Mouse (Mus musculus) heart, postnatal 36 days (tissue): Measurements from ENCODE around the gene Gm37240. TPM values are rescaled to one million over a fixed set of nuclear protein-coding genes. Genes with fewer than 3 reads are reported as not detected.
A peak's percentile ranks its signal among the peaks of the same experiment; 100 is the strongest.

Experiments
- DNase-seq, 2 experiments: peaks; one replicate each; pipeline ENCODE4 v3.0.0; 2021 to 2022
- intact Hi-C: fragments of 180-260 bp; cut with DNase I; formaldehyde crosslinking; loops from one replicate; pipeline ENCODE4 v1.15.1; 2025
- total RNA-seq, 2 experiments: library from RNA; stranded (reverse); gene quantifications; 2 replicates each; pipeline ENCODE4 v1.2.3; 2021

The Gm37240 gene
- total RNA-seq, 2 experiments from 2014 or later, result 35.9 to 45.6 TPM

GRCm38 (mm10) chr3:85188364-85188763 lies 699.0 kb downstream of the Gm37240 start:
- intact Hi-C loops, result no loop called here
- no peak for DNase-seq

DNA sequence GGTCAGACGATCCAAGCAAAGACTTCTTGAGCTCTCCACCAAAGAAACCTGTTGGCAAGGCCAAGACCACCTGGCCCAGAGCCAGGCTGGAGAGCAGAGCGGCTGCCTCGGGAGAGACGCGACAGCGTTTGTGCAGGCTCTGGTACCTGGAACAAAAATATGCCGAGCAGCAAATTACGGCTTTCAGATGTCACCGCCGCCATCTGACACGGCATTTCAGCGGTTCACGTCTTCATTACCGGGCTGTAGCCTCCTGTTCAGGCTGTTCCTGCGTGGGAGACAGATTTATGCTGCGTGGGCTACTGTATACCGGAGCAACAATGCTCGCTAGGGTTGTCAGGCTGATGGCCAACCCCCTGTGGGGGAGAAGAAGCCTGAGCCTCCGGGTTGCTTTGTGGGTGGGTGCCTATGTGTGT lies 700.6 kb downstream of the Gm37240 start:
- intact Hi-C loops, result no loop called here
- DNase-seq, result peak in 1 of 2 experiments; percentile 15

DNA sequence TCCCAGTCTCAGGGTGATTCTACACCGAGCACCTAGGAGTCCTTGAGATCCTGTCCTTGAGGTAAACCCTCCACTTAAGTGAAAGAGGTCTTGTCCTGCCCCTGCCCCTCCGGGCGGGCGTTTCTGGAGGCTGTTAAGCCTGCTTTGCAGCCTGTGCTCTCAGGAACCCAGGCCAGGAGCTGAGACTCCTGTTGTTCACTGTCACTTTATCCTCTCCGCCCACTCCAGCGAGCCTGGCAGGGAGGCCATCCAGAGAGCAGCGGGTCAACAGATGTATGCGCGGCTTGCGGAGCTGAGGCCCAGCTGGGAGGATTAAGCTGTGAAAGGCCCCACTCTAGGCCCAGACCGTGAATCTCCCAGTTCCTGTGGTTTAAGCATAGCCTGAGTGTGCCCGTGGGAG lies 701.5 kb downstream of the Gm37240 start:
- intact Hi-C loops, result no loop called here
- no peak for DNase-seq

GRCm38 (mm10) chr3:85184916-85185315 lies 702.4 kb downstream of the Gm37240 start:
- DNase-seq, result no peak
- intact Hi-C loops, result no loop called here

DNA sequence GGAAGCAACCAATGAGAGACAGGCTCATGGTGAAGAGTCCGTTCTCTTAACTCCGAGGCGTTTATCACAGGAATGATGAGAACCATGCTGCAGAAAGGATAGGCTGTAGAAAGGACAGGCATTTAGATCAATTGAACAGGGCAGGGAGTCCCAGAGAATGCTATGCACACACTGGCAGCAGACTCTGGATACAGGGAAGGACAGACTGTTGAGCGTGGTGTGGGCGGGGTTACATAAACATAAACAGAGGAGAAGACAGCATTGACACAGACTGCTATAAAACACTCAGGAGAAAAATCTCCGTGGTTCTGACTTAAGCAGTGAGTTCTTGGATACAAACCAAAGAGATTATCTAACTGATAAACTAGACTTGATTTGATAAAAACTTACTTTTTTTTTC lies 703.2 kb downstream of the Gm37240 start:
- no peak for DNase-seq
- intact Hi-C loops, result no loop called here

- no peak for DNase-seq
- intact Hi-C loops, result no loop called here
Observed at GRCm38 (mm10) chr3:85176736-85177135, 710.6 kb downstream of the Gm37240 start.

DNA sequence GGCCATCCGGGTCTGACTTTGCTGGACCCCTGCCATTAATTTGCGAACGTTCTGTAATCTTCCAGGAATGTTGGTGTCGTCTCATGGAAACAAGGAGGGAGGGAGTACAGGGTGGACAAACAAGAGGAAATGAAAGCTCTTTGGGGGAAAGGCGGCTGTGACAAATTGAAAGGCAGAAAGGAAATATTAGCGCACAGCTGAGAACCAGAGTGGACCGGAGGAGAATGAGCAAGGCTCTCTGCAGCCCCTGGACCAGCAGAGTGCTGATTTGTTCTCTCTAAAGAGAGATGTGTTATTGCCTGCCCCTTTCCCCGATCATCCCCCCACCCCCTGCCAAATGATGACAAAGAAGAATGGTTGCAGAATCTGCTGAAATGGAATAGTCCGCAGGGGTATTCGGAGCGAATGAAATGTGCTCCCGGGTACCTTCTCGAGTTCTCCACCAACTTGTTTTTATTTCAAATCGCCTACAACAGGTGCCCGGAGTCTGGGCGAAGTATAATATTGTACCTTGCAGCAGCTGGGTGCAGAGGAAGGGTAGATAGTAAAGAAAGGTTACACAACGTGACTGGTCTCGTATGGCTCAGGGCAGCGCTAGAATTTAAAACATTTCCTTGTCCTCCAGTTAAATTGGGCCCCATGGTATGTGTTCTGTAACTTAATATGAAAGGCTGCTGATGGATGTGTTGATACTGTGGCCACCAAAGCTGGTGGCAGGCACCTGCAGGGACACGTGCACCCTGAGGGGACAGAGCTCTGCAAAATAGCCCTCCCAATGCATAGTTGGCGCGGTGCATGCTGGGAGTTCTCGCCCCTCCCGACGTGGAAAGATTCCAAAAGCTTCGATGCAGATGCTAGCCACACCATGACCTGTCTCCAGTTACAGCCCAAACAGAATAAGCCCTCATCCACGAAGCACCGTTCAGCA lies 712.5 kb downstream of the Gm37240 start:
- intact Hi-C loops, result no loop called here

DNA sequence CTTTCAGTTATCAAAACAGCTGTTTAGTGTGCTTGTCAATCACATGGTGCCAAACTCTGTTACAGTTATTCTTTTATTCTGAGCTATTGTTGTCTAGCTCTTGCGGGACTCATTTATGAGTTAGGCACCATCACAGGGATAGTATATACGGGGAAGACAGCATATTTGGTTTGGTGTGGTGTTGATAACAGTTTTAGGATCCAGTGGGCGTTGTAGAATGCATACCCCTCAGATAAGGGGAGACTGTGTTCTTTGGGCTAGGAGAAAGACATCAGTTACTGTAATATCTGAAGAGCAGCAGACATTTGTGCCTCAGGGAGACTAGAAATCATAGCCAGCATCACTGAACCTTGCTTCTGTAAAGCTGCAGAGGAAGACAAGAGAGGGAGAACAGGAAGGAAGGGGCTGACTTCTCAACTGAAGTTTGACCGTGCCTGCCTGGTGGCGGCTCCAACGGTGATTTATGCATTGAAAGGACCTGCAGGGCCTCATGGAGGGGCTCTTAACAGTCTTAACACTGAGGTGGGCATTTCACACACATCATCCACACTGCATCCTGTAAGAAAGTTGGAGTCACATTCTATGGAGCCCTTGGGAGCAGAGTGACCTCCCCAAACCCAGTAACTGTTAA lies 713.8 kb downstream of the Gm37240 start:
- no peak for DNase-seq
- intact Hi-C loops, result no loop called here

More for the DNA sequence above, 712.5 kb downstream of the Gm37240 start:
- no peak for DNase-seq

- intact Hi-C loops, result no loop called here
- DNase-seq, result no peak
Observed at GRCm38 (mm10) chr3:85172532-85172931, 714.8 kb downstream of the Gm37240 start.

DNA sequence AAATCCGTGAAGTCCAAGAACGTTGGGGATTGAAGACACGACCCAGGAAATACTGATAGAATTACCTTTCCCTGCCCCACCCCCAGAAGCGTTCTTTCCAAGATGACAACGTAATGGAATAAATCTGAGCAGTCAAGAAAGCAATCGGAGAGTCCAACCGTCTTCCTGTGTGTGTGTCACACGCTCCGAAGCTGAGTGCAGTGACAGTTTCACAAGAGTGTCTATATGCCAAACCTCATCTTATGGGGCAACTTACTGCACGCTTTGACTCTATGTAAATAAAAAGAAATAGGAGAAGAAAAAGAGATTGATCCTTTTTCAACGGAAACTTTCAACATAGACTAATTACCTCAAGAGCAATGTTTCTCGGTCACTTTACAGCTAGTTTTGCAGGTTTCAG lies 715.2 kb downstream of the Gm37240 start:
- intact Hi-C loops, result no loop called here

GRCm38 (mm10) chr3:85168816-85169215 lies 718.5 kb downstream of the Gm37240 start:
- intact Hi-C loops, result no loop called here
- no peak for DNase-seq

More for the DNA sequence above, 715.2 kb downstream of the Gm37240 start:
- DNase-seq, result no peak

- DNase-seq, result no peak
- intact Hi-C loops, result no loop called here
Observed at GRCm38 (mm10) chr3:85164931-85165330, 722.4 kb downstream of the Gm37240 start.

DNA sequence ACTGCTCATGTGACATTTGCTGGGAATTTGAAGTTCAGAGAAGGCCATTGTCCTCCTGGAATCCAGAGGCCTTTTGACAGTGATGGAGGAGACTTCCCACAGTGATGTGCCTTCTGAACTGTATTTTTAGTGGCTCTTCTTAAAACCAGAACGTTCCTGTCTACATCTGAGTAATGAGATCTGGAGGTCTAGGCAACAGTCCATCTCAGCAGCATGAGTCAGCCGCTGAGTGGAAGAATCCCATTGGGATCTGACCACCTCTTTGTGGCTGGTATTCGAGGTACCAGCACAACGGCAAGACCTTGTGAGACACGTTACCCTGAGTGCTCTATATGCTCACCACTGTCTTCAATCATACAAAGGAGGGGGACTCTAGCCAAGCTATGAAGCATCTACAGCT lies 723.9 kb downstream of the Gm37240 start:
- intact Hi-C loops, result no loop called here
- no peak for DNase-seq

- DNase-seq, result no peak
- intact Hi-C loops, result no loop called here
Observed at GRCm38 (mm10) chr3:85162430-85162829, 724.9 kb downstream of the Gm37240 start.

GRCm38 (mm10) chr3:85160816-85161215 lies 726.5 kb downstream of the Gm37240 start:
- intact Hi-C loops, result no loop called here
- DNase-seq, result no peak

DNA sequence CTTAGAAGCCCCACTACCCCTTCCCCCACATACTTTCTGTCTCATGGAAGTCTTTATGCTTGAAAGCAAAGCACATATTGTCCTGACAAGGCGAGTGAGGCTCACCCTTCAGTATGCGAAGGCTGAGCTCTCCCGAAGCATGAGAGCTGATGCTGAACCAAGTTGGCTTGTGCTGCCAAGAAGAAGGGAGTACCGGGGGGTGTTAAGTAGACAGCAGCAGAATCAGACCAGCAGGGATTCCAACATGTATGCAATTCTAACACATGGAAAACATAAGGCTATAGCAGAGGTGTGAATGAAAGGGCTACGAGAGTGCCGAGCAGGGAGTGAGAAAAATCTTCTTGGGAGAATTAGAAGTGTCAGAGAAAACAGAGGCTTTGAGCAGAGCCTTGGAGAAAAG lies 727.7 kb downstream of the Gm37240 start:
- intact Hi-C loops, result no loop called here
- DNase-seq, result no peak

DNA sequence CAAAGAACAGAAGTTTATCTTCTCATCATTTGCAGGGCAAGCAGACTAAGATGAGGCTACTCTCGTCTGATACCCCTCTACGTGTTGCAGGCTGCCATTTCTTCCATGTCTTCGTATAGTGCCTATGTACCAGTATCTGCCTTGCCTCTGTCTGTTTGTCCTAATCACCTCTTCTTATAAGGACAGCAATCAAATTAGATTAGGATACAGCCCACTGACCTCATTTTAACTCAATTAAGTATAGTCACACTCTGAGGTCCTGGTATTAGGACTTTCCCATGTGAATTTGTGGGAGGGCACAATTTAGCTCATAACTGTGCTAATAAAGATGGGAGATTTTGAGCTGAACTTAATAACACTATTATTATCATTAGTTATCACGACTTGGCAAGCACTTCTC lies 738.5 kb downstream of the Gm37240 start:
- no peak for DNase-seq
- intact Hi-C loops, result no loop called here

DNA sequence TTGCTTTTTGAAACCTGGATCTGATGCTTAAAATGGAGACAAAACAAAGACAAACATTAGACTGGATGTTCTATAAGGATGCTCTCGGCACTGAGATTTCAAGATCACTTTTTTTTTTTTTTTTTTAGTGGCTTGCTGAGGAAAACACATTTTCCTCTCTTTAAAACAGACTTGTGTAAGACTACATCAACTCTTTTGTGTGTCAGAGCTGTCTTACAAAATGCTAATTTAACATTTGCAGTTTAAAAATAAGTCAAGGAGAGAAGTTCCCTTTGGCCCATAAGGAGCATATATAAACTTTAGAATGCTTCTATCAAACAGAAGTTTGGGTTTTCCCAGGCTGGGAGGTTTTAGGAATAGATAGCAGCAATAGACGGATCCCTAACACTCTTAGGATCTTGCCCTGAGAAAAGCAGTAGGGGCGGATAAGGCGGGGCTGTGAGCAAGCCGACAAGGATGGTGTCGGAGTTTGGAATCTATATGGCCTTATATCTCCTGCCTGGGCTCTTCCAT lies 739.2 kb downstream of the Gm37240 start:
- intact Hi-C loops, result no loop called here
- no peak for DNase-seq

DNA sequence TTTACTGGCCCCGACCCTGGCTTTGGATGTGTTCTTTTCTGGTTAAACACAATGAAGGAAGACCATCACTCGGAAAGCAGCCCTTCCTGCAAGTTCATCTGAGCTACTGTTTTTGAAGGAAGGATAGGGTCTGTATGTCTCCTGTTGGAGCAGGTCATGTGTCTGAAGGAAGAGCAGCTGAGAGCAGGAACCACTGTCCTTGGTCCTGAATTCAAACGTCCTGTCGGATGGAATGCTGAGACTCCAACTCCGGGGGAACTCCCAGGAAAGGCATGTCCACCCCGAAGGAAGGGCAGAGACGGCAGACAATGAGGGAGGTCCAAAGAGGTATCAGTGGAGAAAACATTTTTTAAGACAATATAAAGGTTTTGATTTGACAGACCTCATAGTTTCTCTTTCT lies 741.8 kb downstream of the Gm37240 start:
- intact Hi-C loops, result no loop called here
- DNase-seq, result peak in 1 of 2 experiments; percentile 7

DNA sequence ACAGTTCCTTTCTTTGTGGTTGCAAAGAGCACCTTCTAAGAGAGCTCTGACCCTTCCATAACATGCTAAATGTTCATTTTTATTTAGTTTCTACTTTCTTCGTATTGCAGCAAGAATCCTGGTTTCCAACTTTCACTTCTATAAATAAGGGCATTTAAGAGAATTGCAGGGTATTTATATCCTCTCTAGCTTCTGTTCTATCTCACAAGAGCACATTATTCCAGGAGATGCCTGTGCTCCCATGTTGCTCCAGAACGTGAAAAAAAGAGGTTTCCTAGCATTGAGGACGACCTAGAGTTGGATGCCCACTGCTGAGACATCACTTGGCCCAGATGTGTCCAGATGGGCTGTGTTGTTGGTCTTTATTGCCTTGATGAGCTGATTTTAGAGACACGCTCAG lies 742.2 kb downstream of the Gm37240 start:
- intact Hi-C loops, result no loop called here
- no peak for DNase-seq

GRCm38 (mm10) chr3:85144425-85144824 lies 742.9 kb downstream of the Gm37240 start:
- no peak for DNase-seq
- intact Hi-C loops, result no loop called here

- no peak for DNase-seq
- intact Hi-C loops, result no loop called here
Observed at GRCm38 (mm10) chr3:85140488-85140887, 746.8 kb downstream of the Gm37240 start.
